Mouse (Mus musculus) liver, embryonic 14 days (tissue): Measurements from ENCODE around the gene Dnajc1. TPM values are rescaled to one million over a fixed set of nuclear protein-coding genes. Genes with fewer than 3 reads are reported as not detected.

ENCODE experiments used
- polyA plus RNA-seq: library from polyadenylated mRNA; depleted of rRNA; stranded (reverse); fragments of >200 nt; gene quantifications from 2 replicates; pipeline ENCODE4 v1.2.3, GENCODE M21; 2012; rRNA removed

The Dnajc1 gene
- polyA plus RNA-seq: 3.9 and 4.4 TPM in 2 replicates

DNA sequence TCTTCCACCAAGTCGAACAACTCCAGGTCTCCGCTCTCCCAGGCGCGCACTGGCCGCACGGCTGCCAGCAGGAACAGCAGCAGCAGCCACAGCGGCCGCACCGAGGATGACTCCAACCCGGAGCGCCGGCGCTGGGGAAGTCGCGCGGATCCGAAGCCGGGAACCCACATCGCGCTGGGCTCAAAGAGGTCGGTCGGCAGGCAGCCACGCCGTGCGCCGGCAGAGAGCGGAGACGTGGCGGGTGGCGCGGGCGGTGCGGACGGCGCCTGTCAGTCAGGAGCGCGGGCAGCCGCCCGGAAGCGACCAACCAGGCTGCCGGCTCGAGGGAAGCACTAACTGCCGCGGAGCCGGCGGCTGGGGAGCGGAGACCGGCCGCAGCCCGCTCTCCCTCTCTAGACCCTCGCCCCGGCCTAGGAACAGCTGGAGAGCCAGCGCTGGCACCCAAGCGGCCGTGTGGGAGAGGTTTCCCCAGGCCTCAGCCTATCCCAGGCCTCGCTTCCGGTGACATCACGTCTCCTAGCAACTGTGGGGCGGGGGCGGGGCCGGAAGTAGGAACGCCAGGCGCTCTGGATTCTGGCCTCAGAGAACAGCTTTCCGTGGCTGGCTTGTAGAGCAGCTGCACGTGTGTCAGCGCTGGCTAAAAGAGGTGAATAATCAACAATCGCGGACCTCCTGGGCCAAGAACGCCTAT is at the start of gene Dnajc1:
Gene Dnajc1 (minus strand): TSS at position 500 of the 691 bp plus-strand sequence.

